Mouse (Mus musculus): ENCODE data around the gene Ddah1. TPM values are rescaled to one million over a fixed set of nuclear protein-coding genes. Genes with fewer than 3 reads are reported as not detected.

The Ddah1 gene
- polyA plus RNA-seq, 1 experiment, result 43.7 TPM

DNA sequence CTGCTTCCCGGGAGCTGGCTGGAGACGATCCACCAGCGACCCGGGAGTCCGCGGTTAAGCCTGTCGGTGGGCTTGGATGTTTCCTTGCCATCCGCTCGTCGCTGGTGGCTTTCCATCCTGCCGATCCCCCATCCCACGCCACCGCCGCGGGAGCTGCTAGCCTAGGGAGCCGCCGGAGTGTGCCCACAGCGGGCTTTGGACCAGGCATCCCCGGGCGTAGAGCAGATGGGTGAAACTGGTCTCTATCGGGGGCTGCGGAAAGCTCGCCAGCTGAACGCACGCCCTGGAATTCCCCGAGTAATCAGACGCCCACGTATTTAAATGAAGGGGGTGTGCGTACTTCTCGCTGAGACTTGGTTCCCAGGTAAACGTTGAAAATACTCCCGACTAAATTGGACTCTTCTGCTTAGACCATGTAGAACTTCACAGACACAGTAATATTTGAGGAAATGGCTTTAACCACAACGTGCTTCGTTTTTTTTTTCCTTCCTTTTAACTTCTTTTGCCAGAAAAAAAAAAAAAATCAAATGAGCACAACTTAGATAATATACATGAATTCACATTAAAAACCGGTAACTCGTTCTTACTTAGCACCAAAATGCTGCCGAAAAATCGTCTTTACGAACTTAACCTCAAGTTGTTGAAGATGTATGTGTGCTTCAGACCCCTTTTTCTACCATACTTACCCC, 166.3 kb downstream of the Ddah1 start:
- H3K27me3 ChIP-seq (ENCODE audit: control insufficient read depth, insufficient read depth, low read length, poor library complexity, severe bottlenecking), result no peaks in the 10 kb centered on the region
- H3K9ac ChIP-seq (ENCODE audit: low read depth, poor library complexity, severe bottlenecking), result peak overlapping the region; percentile 94
- peaks cover 2% of the 10 kb centered on the region for H3K4me1 ChIP-seq (ENCODE audit: control insufficient read depth, insufficient read depth, low read length)
- no peak overlapping the region for H3K27ac ChIP-seq (ENCODE audit: insufficient read depth, low read length)
- H3K4me3 ChIP-seq (ENCODE audit: low read depth, low read length), result peak overlapping the region; percentile 88
- peaks cover 4% of the 10 kb centered on the region; the same call in 1 of the 2 replicates for H3K36me3 ChIP-seq (ENCODE audit: control insufficient read depth, insufficient read depth, low read length, poor library complexity, severe bottlenecking)
- TF ChIP-seq POLR2A (IDR thresholded peaks at IDR 0.05; ENCODE audit: insufficient read depth, low read length) (no peak), CTCF (IDR thresholded peaks at IDR 0.05; ENCODE audit: low read depth, low read length) (no peak), EP300 (IDR thresholded peaks at IDR 0.05; ENCODE audit: insufficient read depth, low read depth, low read length) (no peak)
- H3K9me3 ChIP-seq (replicated peaks; ENCODE audit: control insufficient read depth, insufficient read depth, low read length, poor library complexity, severe bottlenecking), result no peaks in the 10 kb centered on the region

DNA sequence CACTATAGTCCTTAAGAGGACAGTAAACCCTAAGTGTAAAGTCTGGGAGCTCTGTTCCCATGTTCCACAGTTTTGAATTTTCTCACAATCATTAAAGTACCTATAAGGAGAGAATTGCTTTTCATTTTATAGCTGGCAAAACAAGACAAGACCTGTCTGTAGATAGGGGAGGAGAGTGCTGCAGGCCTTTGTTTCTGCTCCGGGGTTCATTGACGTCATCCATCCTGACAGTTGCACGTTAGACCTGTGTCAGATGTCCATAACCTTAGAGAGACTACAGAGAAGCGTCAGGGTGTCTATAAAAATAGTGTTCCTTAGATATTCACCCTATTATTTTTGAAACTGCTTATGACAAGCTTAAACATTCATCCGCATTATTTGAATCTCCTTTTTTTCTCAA, 167.0 kb downstream of the Ddah1 start:
- TF ChIP-seq CTCF (IDR thresholded peaks at IDR 0.05; ENCODE audit: low read depth, low read length) (no peak), POLR2A (IDR thresholded peaks at IDR 0.05; ENCODE audit: insufficient read depth, low read length) (no peak), EP300 (IDR thresholded peaks at IDR 0.05; ENCODE audit: insufficient read depth, low read depth, low read length) (no peak)
- Histone ChIP-seq H3K4me3 (ENCODE audit: low read depth, low read length) (no peak overlapping the region), H3K27ac (ENCODE audit: insufficient read depth, low read length) (no peak overlapping the region), H3K9me3 (replicated peaks; ENCODE audit: control insufficient read depth, insufficient read depth, low read length, poor library complexity, severe bottlenecking) (no peaks in the 10 kb centered on the region), H3K4me1 (ENCODE audit: control insufficient read depth, insufficient read depth, low read length) (peaks cover 2% of the 10 kb centered on the region), H3K9ac (ENCODE audit: low read depth, poor library complexity, severe bottlenecking) (no peak overlapping the region), H3K36me3 (ENCODE audit: control insufficient read depth, insufficient read depth, low read length, poor library complexity, severe bottlenecking) (peaks cover 5% of the 10 kb centered on the region), H3K27me3 (ENCODE audit: control insufficient read depth, insufficient read depth, low read length, poor library complexity, severe bottlenecking) (no peaks in the 10 kb centered on the region)

DNA sequence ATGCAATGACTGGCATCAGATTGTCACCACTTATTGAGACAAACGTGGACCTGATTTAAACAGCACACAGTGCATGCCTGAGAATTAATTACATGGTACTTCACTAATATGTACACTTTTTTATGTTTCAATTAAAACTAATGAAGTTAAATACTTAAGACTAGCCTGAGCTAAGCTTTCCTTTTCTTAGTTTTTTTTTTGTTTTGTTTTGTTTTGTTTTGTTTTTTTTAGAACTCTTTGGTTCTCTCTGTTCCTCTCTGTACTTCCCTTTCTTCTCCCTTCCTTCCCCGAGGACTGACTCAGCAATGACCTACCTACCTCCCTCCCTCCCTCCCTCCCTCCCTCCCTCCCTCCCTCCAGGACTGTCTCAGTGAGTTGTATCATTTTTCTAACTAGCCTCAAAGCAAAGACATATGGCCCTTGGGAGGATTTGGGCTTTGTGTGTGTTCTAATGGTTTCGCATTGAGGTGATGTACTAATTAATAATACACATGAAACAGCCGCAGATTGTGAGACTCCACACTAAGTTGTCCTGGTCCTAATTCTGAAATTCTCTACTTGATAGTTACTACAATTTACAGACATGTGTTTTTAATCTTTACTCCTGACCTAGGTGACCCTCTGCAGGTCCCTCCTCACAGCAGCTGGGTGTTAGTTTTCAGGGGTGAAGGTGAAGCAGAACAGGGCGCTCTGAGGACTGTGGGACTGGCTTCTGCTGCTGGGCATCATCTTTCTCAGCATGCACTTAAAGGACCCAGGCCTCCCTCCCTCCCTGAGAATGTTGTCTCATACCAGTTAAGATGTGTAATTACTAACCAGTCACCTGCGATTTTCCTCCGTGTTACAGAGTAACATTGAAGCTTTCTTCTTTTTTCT, 171.3 kb downstream of the Ddah1 start:
- Histone ChIP-seq H3K9ac (ENCODE audit: low read depth, poor library complexity, severe bottlenecking) (no peak overlapping the region), H3K4me3 (ENCODE audit: low read depth, low read length) (no peak overlapping the region), H3K9me3 (replicated peaks; ENCODE audit: control insufficient read depth, insufficient read depth, low read length, poor library complexity, severe bottlenecking) (no peaks in the 10 kb centered on the region), H3K27me3 (ENCODE audit: control insufficient read depth, insufficient read depth, low read length, poor library complexity, severe bottlenecking) (no peaks in the 10 kb centered on the region), H3K27ac (ENCODE audit: insufficient read depth, low read length) (no peak overlapping the region), H3K36me3 (ENCODE audit: control insufficient read depth, insufficient read depth, low read length, poor library complexity, severe bottlenecking) (peaks cover 26% of the 10 kb centered on the region), H3K4me1 (ENCODE audit: control insufficient read depth, insufficient read depth, low read length) (no peaks in the 10 kb centered on the region)
- TF ChIP-seq EP300 (IDR thresholded peaks at IDR 0.05; ENCODE audit: insufficient read depth, low read depth, low read length) (no peak), CTCF (IDR thresholded peaks at IDR 0.05; ENCODE audit: low read depth, low read length) (no peak), POLR2A (IDR thresholded peaks at IDR 0.05; ENCODE audit: insufficient read depth, low read length) (no peak)

DNA sequence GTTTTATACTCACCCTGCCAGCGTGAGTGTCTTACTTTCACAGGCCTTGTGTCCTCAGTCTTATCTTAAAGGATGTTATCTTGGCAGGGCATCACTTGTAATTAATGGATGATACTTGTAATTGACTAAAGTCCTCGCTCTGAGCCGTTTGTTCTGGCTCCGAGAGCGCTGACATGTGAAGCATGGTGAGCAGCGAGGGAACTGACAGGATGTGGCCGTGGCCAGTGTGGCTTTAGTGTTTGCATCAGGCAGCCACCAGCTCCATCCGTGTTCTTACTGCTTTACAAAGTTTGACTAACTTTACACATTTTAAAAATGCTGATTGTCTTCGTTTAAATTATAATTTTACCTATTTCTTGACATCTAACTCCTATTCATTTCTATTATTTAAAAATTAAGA, 175.4 kb downstream of the Ddah1 start:
- TF ChIP-seq EP300 (IDR thresholded peaks at IDR 0.05; ENCODE audit: insufficient read depth, low read depth, low read length), result no peak
- no peak for TF ChIP-seq CTCF (IDR thresholded peaks at IDR 0.05; ENCODE audit: low read depth, low read length)
- TF ChIP-seq POLR2A (IDR thresholded peaks at IDR 0.05; ENCODE audit: insufficient read depth, low read length), result no peak
- Histone ChIP-seq H3K9me3 (replicated peaks; ENCODE audit: control insufficient read depth, insufficient read depth, low read length, poor library complexity, severe bottlenecking) (no peaks in the 10 kb centered on the region), H3K27me3 (ENCODE audit: control insufficient read depth, insufficient read depth, low read length, poor library complexity, severe bottlenecking) (no peaks in the 10 kb centered on the region), H3K9ac (ENCODE audit: low read depth, poor library complexity, severe bottlenecking) (no peak overlapping the region), H3K36me3 (ENCODE audit: control insufficient read depth, insufficient read depth, low read length, poor library complexity, severe bottlenecking) (peaks cover 22% of the 10 kb centered on the region), H3K4me3 (ENCODE audit: low read depth, low read length) (no peak overlapping the region), H3K4me1 (ENCODE audit: control insufficient read depth, insufficient read depth, low read length) (no peaks in the 10 kb centered on the region), H3K27ac (ENCODE audit: insufficient read depth, low read length) (no peak overlapping the region)

DNA sequence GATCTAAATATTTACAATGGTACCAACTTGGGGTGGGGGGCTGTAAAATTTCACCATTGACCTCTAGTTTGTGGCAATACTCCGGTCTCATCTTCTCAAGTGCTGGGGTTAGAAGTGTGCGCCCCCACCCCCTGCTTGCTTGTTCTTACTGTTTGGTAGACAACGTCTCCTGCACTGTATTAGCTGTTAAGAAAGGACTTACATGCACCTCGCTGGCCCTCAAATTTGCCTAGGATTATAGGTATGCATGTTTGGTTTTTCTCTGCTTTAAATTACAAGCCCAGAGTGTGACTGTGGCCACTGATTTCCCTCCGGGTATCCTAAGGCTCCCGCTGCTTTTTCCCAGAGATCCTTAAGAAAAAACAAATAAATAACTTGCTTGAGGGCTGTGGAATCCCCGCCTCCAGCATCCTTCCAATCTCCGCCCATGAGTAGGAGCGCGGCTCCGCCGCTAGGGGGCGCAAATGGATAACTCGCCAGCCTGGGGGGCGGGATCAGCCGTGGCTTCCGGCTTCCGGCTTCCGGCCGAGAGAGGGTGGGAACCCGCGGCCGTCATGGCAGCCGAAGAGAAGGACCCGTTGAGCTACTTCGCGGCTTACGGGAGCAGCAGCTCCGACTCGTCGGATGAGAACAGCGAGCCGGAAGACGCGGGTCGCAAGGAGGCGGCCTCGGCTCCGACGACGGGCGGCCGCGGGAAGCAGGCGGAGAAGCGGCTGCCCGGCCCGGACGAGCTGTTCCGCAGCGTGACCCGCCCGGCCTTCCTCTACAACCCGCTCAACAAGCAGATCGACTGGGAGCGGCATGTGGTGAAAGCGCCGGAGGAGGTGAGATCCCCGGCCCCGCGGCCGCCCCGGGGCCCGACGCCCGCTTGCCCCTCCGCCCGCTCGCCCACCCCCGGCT, 179.3 kb downstream of the Ddah1 start, which contains the start of gene 2410004B18Rik:
TSS of gene 2410004B18Rik (plus strand) at position 510 of the 900 bp plus-strand sequence.
- Histone ChIP-seq H3K27ac (ENCODE audit: insufficient read depth, low read length) (no peak within 1 kb of the TSS), H3K27me3 (ENCODE audit: control insufficient read depth, insufficient read depth, low read length, poor library complexity, severe bottlenecking) (no peaks in the 10 kb centered on the region), H3K36me3 (ENCODE audit: control insufficient read depth, insufficient read depth, low read length, poor library complexity, severe bottlenecking) (peaks cover 24% of the 10 kb centered on the region), H3K4me1 (ENCODE audit: control insufficient read depth, insufficient read depth, low read length) (peaks cover 1% of the 10 kb centered on the region), H3K4me3 (ENCODE audit: low read depth, low read length) (peak within 1 kb of the TSS; percentile 97), H3K9me3 (replicated peaks; ENCODE audit: control insufficient read depth, insufficient read depth, low read length, poor library complexity, severe bottlenecking) (no peaks in the 10 kb centered on the region), H3K9ac (ENCODE audit: low read depth, poor library complexity, severe bottlenecking) (peak within 1 kb of the TSS; percentile 98)
- TF ChIP-seq CTCF (IDR thresholded peaks at IDR 0.05; ENCODE audit: low read depth, low read length) (peak; percentile 79), POLR2A (IDR thresholded peaks at IDR 0.05; ENCODE audit: insufficient read depth, low read length) (no peak), EP300 (IDR thresholded peaks at IDR 0.05; ENCODE audit: insufficient read depth, low read depth, low read length) (no peak)

Data from ES-Bruce4 (cell line).